Mouse (Mus musculus): ENCODE data around the gene Hoxa7.

The Hoxa7 gene

GRCm38 (mm10) chr6:52252775-52253376, 31.2 kb upstream of the Hoxa7 start:
- DNase-seq: no peak

DNA sequence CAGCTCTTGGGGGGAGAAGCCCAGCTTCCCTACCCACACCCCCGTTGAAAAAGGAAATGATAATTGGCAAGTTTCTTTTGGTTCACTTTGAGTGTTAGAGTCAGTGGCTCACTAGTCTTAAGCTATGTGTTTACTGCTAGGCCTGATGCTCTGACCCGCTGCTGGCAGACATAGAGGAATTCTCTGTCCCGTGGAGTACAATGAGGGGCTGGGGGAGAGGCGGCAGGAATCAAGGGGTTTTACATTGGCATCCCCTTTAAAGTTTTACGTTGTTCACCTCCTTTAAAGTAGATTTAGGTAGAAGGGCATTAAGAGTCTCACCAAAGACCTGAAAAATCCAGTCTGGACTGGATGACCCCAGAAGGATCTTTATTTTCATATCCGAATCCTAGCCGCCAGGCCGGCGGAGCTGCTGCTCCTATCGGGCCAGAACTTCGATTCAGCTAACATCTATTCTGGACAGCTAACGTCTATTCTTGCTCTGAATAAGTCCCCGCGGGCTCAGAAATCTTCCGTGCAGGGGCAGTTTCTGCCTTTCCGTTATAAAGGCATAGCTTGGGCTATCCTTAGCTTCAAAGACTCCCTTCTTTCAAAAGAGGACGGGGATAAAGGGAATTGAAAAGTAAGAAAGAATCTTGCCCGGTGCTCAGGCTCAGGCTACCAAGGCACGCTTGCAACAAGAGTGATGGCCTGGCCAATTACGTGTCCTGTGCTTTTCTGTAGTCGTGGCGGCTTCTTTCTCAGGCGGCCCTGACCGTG, 30.5 kb upstream of the Hoxa7 start:
- DNase-seq: no peak

- no peak for DNase-seq
Observed at GRCm38 (mm10) chr6:52251177-52251879, 29.7 kb upstream of the Hoxa7 start.

DNA sequence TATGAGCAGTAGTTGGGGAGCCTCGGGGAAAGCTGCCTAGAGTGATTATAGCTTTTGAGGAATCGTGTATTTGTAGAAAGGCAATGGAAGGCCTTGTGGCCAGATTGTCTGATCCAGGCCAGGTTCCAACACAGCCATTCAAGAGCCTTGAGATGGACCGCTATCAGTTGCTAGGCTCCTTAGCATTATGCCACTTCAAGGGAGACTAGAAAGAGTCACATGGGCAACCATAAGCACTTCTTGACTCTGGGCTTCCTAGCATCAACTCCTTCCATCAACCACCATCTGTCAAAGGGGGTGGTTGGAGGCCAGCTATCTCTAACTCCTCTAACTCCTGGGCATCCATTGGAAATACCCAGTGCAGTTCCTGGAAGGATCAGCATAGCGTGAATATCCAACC, 28.2 kb upstream of the Hoxa7 start:
- DNase-seq: no peak

DNA sequence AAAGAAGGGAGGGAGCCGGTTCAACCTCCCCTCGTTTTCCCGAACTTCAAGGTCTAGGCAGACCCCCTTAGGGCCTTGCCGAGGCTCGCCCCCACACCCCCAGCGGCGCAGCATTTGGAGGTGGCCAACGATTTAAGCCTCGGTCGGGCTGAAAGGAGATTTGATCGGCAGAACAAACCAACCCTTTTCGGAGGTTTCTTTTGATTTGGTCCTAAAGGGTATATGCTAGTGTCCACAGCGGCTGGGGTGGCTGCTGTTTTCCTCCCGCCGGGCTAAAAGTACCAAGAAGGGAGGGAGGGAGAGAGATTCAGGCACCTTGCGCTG, 27.7 kb upstream of the Hoxa7 start:
- no peak for DNase-seq

- DNase-seq: no peak
Observed at GRCm38 (mm10) chr6:52248638-52249414, 27.2 kb upstream of the Hoxa7 start.

- no peak for DNase-seq
Observed at GRCm38 (mm10) chr6:52247766-52248637, 26.3 kb upstream of the Hoxa7 start.

- no peak for DNase-seq
Observed at GRCm38 (mm10) chr6:52246916-52247315, 25.3 kb upstream of the Hoxa7 start.

GRCm38 (mm10) chr6:52246403-52246803, 24.7 kb upstream of the Hoxa7 start:
- DNase-seq: no peak

DNA sequence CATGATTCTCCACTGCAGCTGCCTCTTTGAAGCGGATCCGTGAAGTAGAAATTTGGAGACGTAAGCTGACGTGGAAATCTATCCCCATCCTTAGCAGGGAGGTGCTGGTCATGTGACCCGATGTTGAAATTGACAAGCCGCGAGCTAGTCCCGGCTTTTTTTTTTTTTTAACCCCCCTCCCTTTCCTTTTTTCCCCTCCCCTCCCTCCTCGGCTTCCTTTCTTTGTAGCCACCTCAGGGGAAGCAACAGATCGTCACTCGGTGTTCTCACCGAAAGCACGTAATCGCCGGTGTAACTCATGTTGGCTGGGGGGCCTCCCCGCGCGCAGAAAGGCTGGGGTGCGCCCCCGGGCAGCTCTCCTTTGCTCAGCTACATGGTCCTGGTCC, 24.1 kb upstream of the Hoxa7 start, which contains the start of gene Hoxa11:
TSS of gene Hoxa11 (minus strand) at position 54 of the 386 bp plus-strand sequence.
- DNase-seq: no peak

DNA sequence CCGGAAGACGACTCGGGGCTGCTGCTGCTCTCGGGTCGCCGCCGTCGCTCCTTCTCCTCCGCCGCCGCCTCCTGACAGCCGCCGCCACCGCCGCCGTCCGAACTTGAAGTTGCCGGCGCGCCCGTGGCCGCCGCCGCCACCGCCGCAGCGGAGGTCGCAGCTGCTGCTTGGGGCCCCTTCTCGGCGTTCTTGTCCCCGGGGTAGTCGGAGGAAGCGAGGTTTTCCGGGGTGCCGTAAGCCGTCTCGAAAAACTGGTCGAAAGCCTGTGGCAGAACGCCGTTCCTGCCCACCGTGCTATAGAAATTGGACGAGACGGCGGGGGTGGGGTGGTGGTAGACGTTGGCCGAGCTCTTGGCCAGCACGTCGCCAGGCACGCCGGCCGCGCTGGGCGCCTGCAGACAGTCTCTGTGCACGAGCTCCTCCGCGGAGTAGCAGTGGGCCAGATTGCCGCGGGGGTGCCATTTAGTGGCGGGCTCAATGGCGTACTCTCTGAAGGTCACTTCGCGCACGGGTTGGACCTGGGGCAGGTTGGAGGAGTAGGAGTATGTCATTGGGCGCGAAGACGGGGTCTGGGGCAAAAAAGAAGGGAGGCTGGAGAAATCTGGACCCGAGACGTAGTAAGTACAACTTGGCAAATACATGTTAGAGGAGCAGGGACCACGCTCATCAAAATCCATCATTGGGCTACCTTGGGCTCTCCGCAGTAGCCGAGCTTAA, 23.5 kb upstream of the Hoxa7 start:
- no peak for DNase-seq

DNA sequence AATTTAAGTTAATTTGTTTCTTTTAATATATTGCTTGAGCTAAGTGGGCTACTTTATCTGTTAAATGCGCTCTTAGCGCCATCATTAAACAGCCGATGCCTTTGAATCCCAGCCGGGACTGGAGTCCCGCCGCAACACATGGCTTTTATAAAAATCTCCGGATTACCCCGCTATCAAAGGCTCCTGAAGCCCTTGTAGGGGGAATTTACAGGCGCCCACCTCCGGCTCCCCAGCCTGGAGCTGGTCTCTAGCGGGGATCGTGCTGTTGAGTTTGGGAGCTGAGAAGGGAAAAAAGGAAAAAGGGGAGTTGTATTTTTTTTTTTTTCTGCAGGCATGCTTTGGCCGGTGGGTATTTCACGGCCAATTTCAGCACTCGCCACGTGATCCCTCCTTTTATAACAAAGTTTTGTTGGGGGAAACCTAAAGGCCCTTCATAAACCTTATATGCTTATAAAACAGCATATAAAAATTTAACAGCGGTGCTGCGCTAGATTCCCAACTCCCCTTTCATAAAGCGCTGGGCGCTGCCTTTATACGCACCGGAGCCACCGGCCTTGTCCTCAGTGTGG, 22.9 kb upstream of the Hoxa7 start:
- DNase-seq: no peak

GRCm38 (mm10) chr6:52243681-52244121, 22.0 kb upstream of the Hoxa7 start:
- DNase-seq: no peak

- DNase-seq: no peak
Observed at GRCm38 (mm10) chr6:52242801-52243332, 21.2 kb upstream of the Hoxa7 start.

GRCm38 (mm10) chr6:52241001-52241621, 19.5 kb upstream of the Hoxa7 start:
- DNase-seq: no peak

DNA sequence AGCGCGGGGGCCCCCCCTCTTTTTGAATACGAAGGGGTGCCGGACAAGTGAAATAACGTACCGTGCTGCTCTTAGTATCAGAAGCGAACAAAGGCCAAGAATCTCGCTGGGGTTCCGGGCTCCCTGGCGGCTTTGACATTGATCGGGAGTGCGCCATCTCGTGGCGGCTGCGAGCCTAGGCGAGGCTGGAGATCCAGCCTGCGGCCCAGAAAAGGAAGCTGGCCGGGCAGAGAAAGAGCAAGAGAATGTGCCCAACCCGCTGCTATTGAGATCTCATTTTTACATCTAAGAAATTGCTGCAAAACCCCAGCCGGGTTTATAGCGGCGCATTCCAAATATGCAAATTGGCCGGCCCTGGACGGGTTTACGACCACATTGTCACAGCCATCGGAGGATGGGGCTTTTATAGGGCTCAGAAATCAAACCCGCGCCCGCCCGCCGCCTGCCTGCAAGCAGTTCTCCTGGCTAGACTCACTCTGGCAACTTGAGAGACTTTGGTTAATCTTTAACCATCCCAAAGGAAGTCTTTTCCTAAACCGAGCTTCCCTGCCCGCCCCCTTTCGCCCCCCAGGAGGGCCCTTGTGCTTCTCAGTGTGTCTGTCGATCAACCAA, 18.8 kb upstream of the Hoxa7 start, which contains the start of gene Hoxa10:
TSS of gene Hoxa10 (minus strand) at position 466 of the 612 bp plus-strand sequence.
- DNase-seq: no peak

DNA sequence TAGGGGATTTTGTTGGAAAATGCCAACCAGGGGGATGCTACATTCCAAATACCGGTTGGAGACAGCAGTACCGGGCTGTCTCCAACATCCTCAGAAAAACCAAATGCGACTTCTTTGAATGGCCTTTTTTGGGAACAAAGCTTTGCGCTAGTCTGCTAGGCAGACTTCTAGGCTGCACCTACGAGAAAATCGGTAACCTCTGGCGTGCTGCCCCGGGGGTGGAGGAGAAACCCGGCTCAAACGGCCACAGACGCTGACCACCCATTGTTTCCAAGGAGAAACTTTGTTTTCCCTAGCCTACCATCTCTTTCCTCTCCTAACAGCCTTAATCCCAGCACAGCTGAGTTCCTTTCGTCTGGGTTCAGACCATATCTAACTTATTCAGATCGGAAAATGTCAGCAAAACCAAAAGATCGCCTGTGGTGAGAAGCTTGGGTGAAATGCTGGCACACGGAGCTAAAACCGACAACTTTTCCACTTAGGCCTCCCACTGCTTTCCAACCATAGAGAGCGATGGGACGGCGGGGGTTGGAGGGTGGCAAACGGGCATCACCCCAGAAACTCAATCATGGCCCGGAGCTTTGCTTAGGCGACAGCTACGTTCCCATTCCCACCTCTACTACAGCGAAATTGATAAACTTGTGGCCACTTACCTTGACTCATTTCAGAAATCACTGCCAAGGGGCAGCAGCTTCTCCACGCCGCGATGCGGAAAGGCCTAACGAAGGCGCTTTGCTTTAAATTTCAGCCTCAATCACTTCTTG, 18.2 kb upstream of the Hoxa7 start:
- DNase-seq: no peak

DNA sequence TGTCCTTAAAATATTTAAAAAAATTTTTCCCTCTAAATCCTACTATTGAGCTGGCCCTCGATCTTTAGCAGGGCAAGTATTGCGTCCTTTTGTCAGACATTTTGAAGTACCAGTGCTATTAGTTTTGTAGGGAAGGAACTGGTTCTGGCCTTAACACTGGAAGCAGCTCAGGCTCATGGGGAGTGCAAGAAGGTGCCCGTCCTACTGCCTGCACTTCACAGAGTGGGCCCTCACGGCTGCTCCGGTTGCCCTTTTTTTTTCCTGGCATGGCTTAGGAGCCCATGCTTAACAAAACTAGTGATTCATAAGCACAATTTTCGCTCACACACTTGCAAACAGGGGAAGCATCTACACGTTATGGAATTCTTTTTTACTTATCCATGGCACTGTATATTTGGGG, 17.3 kb upstream of the Hoxa7 start:
- no peak for DNase-seq

DNA sequence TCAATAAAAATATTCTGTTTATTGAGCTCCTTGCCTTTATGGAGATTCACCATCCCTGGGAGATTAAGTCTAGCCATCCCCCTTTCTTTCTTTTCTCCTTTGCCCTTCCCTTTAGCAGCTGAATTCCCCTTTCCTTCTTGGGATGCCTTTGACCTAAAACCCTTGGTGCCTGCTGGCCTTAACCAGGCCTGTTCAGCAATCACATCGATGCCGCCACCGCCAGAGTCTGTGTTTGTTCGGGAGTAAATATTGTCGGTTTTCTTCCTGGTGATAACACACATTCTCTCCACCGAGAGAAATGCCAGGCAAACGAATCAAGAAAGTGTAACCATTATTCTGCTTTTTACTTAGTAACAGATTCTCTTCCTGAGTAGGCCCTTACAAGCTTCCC, 16.5 kb upstream of the Hoxa7 start:
- no peak for DNase-seq

Data from right cerebral cortex, adult 18-20 months (tissue).